Mouse (Mus musculus) CH12.LX (cell line): ENCODE measurements around the gene Dkkl1. TPM values are rescaled to one million over a fixed set of nuclear protein-coding genes. Genes with fewer than 3 reads are reported as not detected.

Source experiments
- DNase-seq: peaks from one replicate; pipeline ENCODE4 v3.0.0-alpha.2; 2013; ENCODE audit errors: extremely low read depth
- H3K27ac ChIP-seq: 2 replicates; pipeline ENCODE4 v1.5.1; 2012; ENCODE audit warnings: low read depth, mild to moderate bottlenecking, control low read depth, moderate library complexity; ENCODE audit not compliant: insufficient read depth
- H3K27me3 ChIP-seq: replicated peaks from 2 replicates; pipeline ENCODE3; 2012; ENCODE audit warnings: inconsistent platforms
- H3K36me3 ChIP-seq, 2 experiments: replicated peaks in 1 of 2; 2 replicates each; pipeline versions ENCODE3 to v1.6.1; 2012; ENCODE audit warnings: inconsistent platforms in 1 of 2, low read length in 1 of 2, mild to moderate bottlenecking in 1 of 2, mixed read lengths in 1 of 2, moderate library complexity in 1 of 2; ENCODE audit not compliant: control insufficient read depth in 1 of 2, insufficient read depth in 1 of 2
- H3K4me1 ChIP-seq, 2 experiments: 2 replicates each; pipeline ENCODE4 v1.6.1; 2012; ENCODE audit warnings: inconsistent platforms in 1 of 2, moderate library complexity in 1 of 2; ENCODE audit not compliant: insufficient read depth in 2 of 2, control insufficient read depth in 1 of 2
- H3K4me2 ChIP-seq: 2 replicates; pipeline ENCODE4 v1.6.1; 2012; ENCODE audit warnings: low read depth, mild to moderate bottlenecking, control low read depth; ENCODE audit not compliant: poor library complexity, insufficient read depth, severe bottlenecking
- H3K4me3 ChIP-seq, 3 experiments: fragments of 150-350 bp in 1 of 3; sonication (generic) in 1 of 3; replicated peaks in 1 of 3; 2 replicates each; pipeline versions ENCODE3 to v1.5.1; 2011 to 2012; ENCODE audit warnings: low read depth in 2 of 3, low read length in 2 of 3, mild to moderate bottlenecking in 2 of 3, moderate library complexity in 2 of 3, control low read depth in 1 of 3, improper control_type of control experiment in 1 of 3, inconsistent platforms in 1 of 3, mixed read lengths in 1 of 3; ENCODE audit not compliant: poor library complexity in 1 of 3
- H3K79me2 ChIP-seq: replicated peaks from 2 replicates; pipeline ENCODE4 v1.6.1; 2012; ENCODE audit warnings: mild to moderate bottlenecking, moderate library complexity; ENCODE audit not compliant: control insufficient read depth, poor library complexity, insufficient read depth, severe bottlenecking; ENCODE audit errors: extremely low read depth
- H3K9ac ChIP-seq: 2 replicates; pipeline ENCODE4 v1.6.1; 2012; ENCODE audit warnings: low read depth, mild to moderate bottlenecking, control low read depth, moderate library complexity; ENCODE audit not compliant: insufficient read depth
- H3K9me3 ChIP-seq: replicated peaks from 2 replicates; pipeline ENCODE3; 2012; ENCODE audit warnings: low read length, inconsistent platforms, mixed read lengths
- BHLHE40 ChIP-seq: IDR thresholded peaks from 2 replicates; pipeline ENCODE4 v1.6.1; 2011; ENCODE audit warnings: mild to moderate bottlenecking, low read depth, low read length, improper control_type of control experiment
- CHD1 ChIP-seq: IDR thresholded peaks from 2 replicates; pipeline ENCODE4 v1.6.1; 2012; ENCODE audit warnings: low read depth, low read length, improper control_type of control experiment, inconsistent platforms
- CHD2 ChIP-seq: IDR thresholded peaks from 2 replicates; pipeline ENCODE4 v1.6.1; 2011; ENCODE audit warnings: low read length, improper control_type of control experiment
- CTCF ChIP-seq, 2 experiments: IDR thresholded peaks in 1 of 2; conservative IDR thresholded peaks in 1 of 2; 2 replicates each; pipeline ENCODE4 v1.5.1; 2011 to 2012; ENCODE audit warnings: low read depth in 2 of 2, low read length in 2 of 2, improper control_type of control experiment in 1 of 2, inconsistent platforms in 1 of 2, mild to moderate bottlenecking in 1 of 2, moderate library complexity in 1 of 2
- E2F4 ChIP-seq: IDR thresholded peaks from 2 replicates; pipeline ENCODE4 v1.6.1; 2011; ENCODE audit warnings: low read depth, low read length, improper control_type of control experiment; ENCODE audit not compliant: insufficient replicate concordance
- ELF1 ChIP-seq: IDR thresholded peaks from 2 replicates; pipeline ENCODE4 v1.6.1; 2014; ENCODE audit warnings: low read depth, mild to moderate bottlenecking, inconsistent platforms, low read length, improper control_type of control experiment
- HCFC1 ChIP-seq: IDR thresholded peaks from 2 replicates; pipeline ENCODE4 v1.6.1; 2012; ENCODE audit warnings: low read depth, mild to moderate bottlenecking, inconsistent platforms, low read length, improper control_type of control experiment
- MAZ ChIP-seq: IDR thresholded peaks from 2 replicates; pipeline ENCODE4 v1.6.1; 2012; ENCODE audit warnings: low read depth, mild to moderate bottlenecking, inconsistent platforms, low read length, improper control_type of control experiment, moderate library complexity
- MEF2A ChIP-seq: IDR thresholded peaks from 2 replicates; pipeline ENCODE4 v1.6.1; 2014; ENCODE audit warnings: low read depth, mild to moderate bottlenecking, inconsistent platforms, low read length, improper control_type of control experiment, borderline replicate concordance
- MXI1 ChIP-seq: IDR thresholded peaks from 2 replicates; pipeline ENCODE4 v1.6.1; 2011; ENCODE audit warnings: mild to moderate bottlenecking, low read depth, low read length, improper control_type of control experiment
- MYC ChIP-seq: IDR thresholded peaks from 2 replicates; pipeline ENCODE4 v1.6.1; 2011; ENCODE audit warnings: low read depth, mild to moderate bottlenecking, improper control_type of control experiment, low read length
- POLR2A ChIP-seq: IDR thresholded peaks from 2 replicates; pipeline ENCODE4 v1.6.1; 2011; ENCODE audit warnings: low read depth, mild to moderate bottlenecking, improper control_type of control experiment, low read length
- POLR2AphosphoS2 ChIP-seq: IDR thresholded peaks from 2 replicates; pipeline ENCODE4 v1.6.1; 2011; ENCODE audit warnings: low read depth, low read length, improper control_type of control experiment
- RAD21 ChIP-seq: IDR thresholded peaks from 2 replicates; pipeline ENCODE4 v1.6.1; 2011; ENCODE audit warnings: low read depth, mild to moderate bottlenecking, low read length, improper control_type of control experiment, moderate library complexity
- RCOR1 ChIP-seq: conservative IDR thresholded peaks from 2 replicates; pipeline ENCODE4 v1.6.1; 2012; ENCODE audit warnings: low read depth, mild to moderate bottlenecking, inconsistent platforms, low read length, improper control_type of control experiment
- SIN3A ChIP-seq: IDR thresholded peaks from 2 replicates; pipeline ENCODE4 v1.6.1; 2012; ENCODE audit warnings: low read length, improper control_type of control experiment, inconsistent platforms
- SMC3 ChIP-seq: IDR thresholded peaks from 2 replicates; pipeline ENCODE4 v1.6.1; 2011; ENCODE audit warnings: low read depth, low read length, improper control_type of control experiment
- USF1 ChIP-seq: IDR thresholded peaks from 2 replicates; pipeline ENCODE4 v1.6.1; 2014; ENCODE audit warnings: low read depth, mild to moderate bottlenecking, inconsistent platforms, low read length, improper control_type of control experiment
- USF2 ChIP-seq: conservative IDR thresholded peaks from 2 replicates; pipeline ENCODE4 v1.6.1; 2011; ENCODE audit warnings: low read depth, low read length, improper control_type of control experiment
- ZC3H11A ChIP-seq: IDR thresholded peaks from 2 replicates; pipeline ENCODE4 v1.6.1; 2012; ENCODE audit warnings: low read depth, mild to moderate bottlenecking, inconsistent platforms, low read length, improper control_type of control experiment
- ZKSCAN1 ChIP-seq: IDR thresholded peaks from 2 replicates; pipeline ENCODE4 v1.6.1; 2012; ENCODE audit warnings: low read depth, inconsistent platforms, low read length, improper control_type of control experiment, borderline replicate concordance
- ZMIZ1 ChIP-seq: IDR thresholded peaks from 2 replicates; pipeline ENCODE4 v1.6.1; 2012; ENCODE audit warnings: low read depth, mild to moderate bottlenecking, inconsistent platforms, low read length, improper control_type of control experiment
- dilution Hi-C: fragments of 300-500 bp; cut with MboI; formaldehyde crosslinking; loops from 2 replicates; pipeline ENCODE4 v1.14.3; 2020; ENCODE audit warnings: low sequenced_read_pairs; ENCODE audit not compliant: extremely low pct_unique_long_range_greater_than_20kb, extremely low pct_ligation_motif_present
- in situ Hi-C: fragments of 300-500 bp; cut with MboI; formaldehyde crosslinking; loops from 3 replicates; pipeline ENCODE4 v1.14.3; 2019; ENCODE audit warnings: low sequenced_read_pairs, low pct_ligation_motif_present, low pct_unique_long_range_greater_than_20kb, mixed read lengths
- polyA plus RNA-seq: library from polyadenylated mRNA; unstranded; fragments of >175 nt; gene quantifications from 2 replicates; pipeline ENCODE4 v1.2.1, GENCODE M21; 2012; ENCODE audit warnings: low read depth; ENCODE audit not compliant: insufficient read length
- total RNA-seq, 2 experiments: library from RNA; depleted of rRNA; stranded (reverse); fragments of 300-350 nt in 1 of 2; fragments of >200 nt in 1 of 2; gene quantifications; 2 replicates each; pipeline ENCODE4 v1.2.3; 2012 to 2014

Gene Dkkl1
- total and polyA plus RNA-seq, 3 experiments: 0.24 to 1.6 (median 0.44) TPM

- dilution Hi-C loops: no loop called here
- DNase-seq: no peak
- in situ Hi-C loops: no loop called here
- Histone ChIP-seq H3K4me3 (no peak overlapping the region), H3K9ac (no peak overlapping the region), H3K4me2 (no peak overlapping the region), H3K36me3 (peaks cover 12 to 39% of the 10 kb centered on the region in 2 experiments), H3K27ac (no peak overlapping the region), H3K9me3 (peaks cover 4% of the 10 kb centered on the region), H3K4me1 (peaks cover 13 to 46% of the 10 kb centered on the region in 2 experiments), H3K27me3 (no peaks in the 10 kb centered on the region), H3K79me2 (no peaks in the 10 kb centered on the region)
- no peak for TF ChIP-seq RAD21
- no peak for TF ChIP-seq MXI1
- TF ChIP-seq RCOR1: no peak
- TF ChIP-seq USF1: no peak
- TF ChIP-seq ZMIZ1: 0 out of 2 replicates have a peak, but pooled peaks have one; percentile 5
- no peak for TF ChIP-seq SMC3
- no peak for TF ChIP-seq MEF2A
- TF ChIP-seq ELF1: no peak
Observed at GRCm38 (mm10) chr7:45229046-45229445, 17.1 kb upstream of the Dkkl1 start.

DNA sequence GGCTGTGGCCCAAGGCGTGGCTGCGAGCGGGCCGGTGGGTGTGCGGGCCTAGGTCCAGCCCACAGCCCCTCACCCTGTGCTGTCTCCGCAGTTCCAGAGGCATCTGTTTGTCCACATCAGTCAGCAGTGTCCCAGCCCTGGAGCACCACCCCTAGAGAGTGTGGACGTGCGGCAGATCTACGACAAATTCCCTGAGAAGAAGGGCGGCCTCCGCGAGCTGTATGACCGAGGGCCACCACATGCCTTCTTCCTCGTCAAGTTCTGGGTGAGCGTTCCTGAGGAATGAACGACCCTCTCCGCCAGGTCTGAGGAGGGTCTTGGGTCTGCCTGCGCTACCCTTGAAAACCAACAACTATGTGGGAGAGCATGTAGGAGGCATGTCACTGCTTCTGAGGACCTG is 16.6 kb upstream of the Dkkl1 start:
- dilution Hi-C loops: no loop called here
- Histone ChIP-seq H3K9ac (no peak overlapping the region), H3K27me3 (no peaks in the 10 kb centered on the region)

DNA sequence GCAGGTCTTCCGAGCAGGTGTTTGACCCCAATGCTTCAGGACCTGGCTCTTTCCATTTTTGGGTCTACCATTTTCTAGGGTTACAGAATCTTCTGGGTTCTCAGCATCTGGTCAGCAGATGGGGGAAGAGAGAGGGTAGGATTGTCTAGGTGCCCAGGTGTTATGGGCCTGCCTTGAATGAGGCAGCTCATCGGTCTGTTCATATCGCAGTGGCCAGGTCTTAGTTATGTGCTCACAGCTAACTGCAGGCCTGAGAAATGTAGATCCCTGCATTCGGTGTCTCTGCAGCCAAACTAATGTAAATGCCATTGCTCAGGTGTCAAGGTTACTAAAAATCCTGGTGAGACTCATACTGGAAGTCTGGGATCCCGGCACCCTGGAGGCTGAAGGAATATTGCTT is 14.5 kb upstream of the Dkkl1 start:
- H3K9me3 ChIP-seq: peaks cover 7% of the 10 kb centered on the region
- H3K36me3 ChIP-seq: peaks cover 0 to 14% of the 10 kb centered on the region in 2 experiments
- peaks cover 9 to 44% of the 10 kb centered on the region in 2 experiments; a peak in 3 of 4 replicates for H3K4me1 ChIP-seq
- no peak overlapping the region for H3K4me2 ChIP-seq
- no peak overlapping the region for H3K9ac ChIP-seq
- H3K79me2 ChIP-seq: no peaks in the 10 kb centered on the region
- no peak overlapping the region for H3K4me3 ChIP-seq
- H3K27me3 ChIP-seq: no peaks in the 10 kb centered on the region
- no peak for TF ChIP-seq CTCF (conservative IDR thresholded peaks at IDR 0.05 in 1 of 2, IDR thresholded peaks at IDR 0.05 in 1 of 2; ENCODE audit: low read depth in 2 of 2, low read length in 2 of 2)
- no peak for TF ChIP-seq CHD1
- no peak for TF ChIP-seq MYC
- TF ChIP-seq USF2: no peak
- no peak for TF ChIP-seq POLR2AphosphoS2
- TF ChIP-seq BHLHE40: no peak
- no peak for TF ChIP-seq CHD2
- no peak for TF ChIP-seq ZKSCAN1
- no peak for TF ChIP-seq USF1
- TF ChIP-seq MAZ: no peak
- TF ChIP-seq ELF1: no peak
- TF ChIP-seq E2F4: no peak
- TF ChIP-seq MXI1: no peak
- TF ChIP-seq ZC3H11A: no peak
- no peak for TF ChIP-seq POLR2A
- no peak for TF ChIP-seq HCFC1
- dilution Hi-C loops (no loop called here), in situ Hi-C loops (no loop called here)
- DNase-seq: no peak
- H3K27ac ChIP-seq: no peak overlapping the region

More for the DNA sequence above, 16.6 kb upstream of the Dkkl1 start:
- no peak overlapping the region for H3K4me3 ChIP-seq
- H3K9me3 ChIP-seq: peaks cover 6% of the 10 kb centered on the region
- in situ Hi-C loops: no loop called here
- no peaks in the 10 kb centered on the region for H3K79me2 ChIP-seq
- H3K36me3 ChIP-seq: peaks cover 7 to 34% of the 10 kb centered on the region in 2 experiments
- TF ChIP-seq SIN3A (no peak), ZMIZ1 (0 out of 2 replicates have a peak, but pooled peaks have one; percentile 13)
- no peak overlapping the region for H3K4me2 ChIP-seq
- peaks cover 8 to 44% of the 10 kb centered on the region in 2 experiments; a peak in 3 of 4 replicates for H3K4me1 ChIP-seq
- no peak for DNase-seq
- no peak overlapping the region for H3K27ac ChIP-seq
